Mouse (Mus musculus) CD8-positive naive resting alpha-beta T cell, adult 2 months (primary cell): ENCODE data around the gene Cbfa2t3.
"Not testable (repeated sequence)": the region's sequence is repeated elsewhere in the genome, so short reads cannot be mapped to it uniquely, and the experiment has no call there.

Source experiments
- DNase-seq, 2 experiments: peaks; one replicate each; pipeline ENCODE4 v3.0.0; 2022; ENCODE audit warnings: low read depth in 2 of 2, low spot score in 2 of 2

The Cbfa2t3 gene

GRCm38 (mm10) chr8:122640825-122641224, 58.1 kb downstream of the Cbfa2t3 start:
- DNase-seq = no peak

- DNase-seq = no peak
These were observed 59.2 kb downstream of the Cbfa2t3 start for GRCm38 (mm10) chr8:122639521-122640248.

GRCm38 (mm10) chr8:122638601-122639000, 60.3 kb downstream of the Cbfa2t3 start:
- no peak for DNase-seq

DNA sequence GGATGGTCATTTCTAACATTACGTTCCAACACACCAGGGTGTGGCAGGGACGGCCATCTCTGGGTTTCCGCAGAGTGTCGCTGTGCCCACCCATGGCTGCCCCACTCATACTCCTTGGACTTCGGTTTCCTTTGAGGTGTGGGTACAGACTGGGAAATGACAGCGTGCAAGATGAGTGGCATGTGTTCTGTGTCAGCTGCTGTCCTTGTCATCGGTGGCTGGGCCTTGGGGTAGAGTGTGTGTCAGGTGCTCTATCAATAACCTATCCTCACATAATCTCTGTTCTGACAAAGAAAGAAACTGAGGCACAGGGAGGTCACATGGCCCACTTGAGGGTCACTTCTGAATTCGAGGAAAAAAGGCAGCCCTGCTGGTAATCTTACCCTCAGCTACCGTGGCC, 61.7 kb downstream of the Cbfa2t3 start:
- no peak for DNase-seq

DNA sequence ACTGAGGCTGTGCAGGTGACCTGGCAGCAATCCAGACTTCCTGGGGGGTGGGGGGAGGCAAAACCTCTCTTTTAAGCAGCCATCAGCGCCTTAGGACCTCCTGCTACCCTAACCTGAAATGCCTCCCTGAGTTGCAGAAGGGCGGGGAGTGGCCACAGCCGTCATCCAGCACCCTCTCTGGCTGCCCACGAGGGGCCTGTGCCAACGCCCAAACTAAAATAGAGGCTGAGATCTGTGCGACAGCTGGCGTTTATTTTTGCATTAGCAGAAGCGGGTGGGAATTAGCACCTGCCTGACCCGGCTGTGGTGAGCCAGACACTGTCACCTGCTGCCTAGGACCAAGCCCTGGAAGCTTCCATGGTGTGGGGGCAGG, 62.1 kb downstream of the Cbfa2t3 start:
- no peak for DNase-seq

DNA sequence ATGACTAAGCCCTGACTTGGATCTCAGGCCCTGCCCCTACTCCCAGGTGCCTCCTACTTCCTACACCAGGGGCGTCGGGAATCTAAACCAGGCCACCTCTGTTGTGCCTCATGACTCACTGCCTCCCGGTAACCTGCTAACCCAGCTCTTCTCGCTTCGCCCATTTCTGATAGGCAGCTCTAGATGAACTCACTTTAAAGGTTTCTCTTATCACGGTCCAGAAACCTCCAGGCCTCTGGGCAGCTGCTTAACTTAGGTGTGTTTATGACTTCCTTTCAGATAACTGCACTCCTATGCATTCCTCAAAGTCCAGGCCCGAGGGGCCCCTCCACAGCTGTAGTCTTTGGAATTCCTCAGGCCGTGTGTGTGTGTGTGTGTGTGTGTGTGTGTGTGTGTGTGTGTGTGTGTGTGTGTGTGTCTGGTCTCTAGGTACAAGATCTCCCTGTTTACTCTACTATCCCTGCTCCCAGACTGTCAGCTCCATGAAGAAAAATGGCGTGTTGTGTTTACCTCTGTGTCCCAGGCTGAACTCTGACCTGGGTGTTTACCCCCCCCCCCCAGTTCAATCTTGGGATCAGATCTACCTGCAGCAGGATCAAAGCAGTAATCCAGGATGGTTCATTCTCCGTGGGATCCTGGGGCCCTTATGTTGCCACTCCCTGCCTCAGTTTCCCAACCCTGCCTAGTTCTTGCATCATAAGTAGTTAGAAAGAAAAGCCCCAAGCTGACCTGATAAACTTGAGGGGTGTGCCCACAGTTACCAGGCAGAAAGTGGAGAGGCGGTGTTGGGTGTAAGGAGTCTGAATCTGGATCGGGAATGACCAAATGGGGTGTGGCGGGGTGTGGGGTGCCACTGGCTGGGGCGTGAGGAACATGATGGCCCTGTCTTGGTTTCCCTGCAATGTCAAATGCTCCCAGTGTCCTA, 62.8 kb downstream of the Cbfa2t3 start:
- DNase-seq = no peak

DNA sequence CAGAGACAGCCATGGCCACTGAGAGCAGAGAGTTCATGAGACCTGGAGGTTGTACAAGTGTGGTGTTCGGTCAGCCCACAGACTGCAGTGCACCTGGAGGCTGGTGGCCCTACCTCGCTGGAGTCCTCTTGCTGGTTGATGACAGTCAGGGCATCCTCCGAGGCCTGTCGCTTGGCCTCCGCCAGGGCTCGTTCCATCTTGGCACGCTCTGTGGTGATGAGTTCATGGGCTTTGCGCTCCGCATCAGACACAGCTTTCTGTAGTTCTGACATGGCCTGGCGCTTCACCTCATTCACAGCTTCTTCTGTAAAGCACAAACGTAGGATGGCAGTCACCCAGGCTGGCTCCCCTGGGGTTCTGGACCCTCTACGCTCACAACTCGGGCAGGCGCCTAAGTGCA, 65.7 kb downstream of the Cbfa2t3 start:
- no peak for DNase-seq

GRCm38 (mm10) chr8:122632134-122632533, 66.8 kb downstream of the Cbfa2t3 start:
- not testable (repeated sequence) for DNase-seq

GRCm38 (mm10) chr8:122630696-122631095, 68.2 kb downstream of the Cbfa2t3 start:
- no peak for DNase-seq

GRCm38 (mm10) chr8:122629388-122629787, 69.5 kb downstream of the Cbfa2t3 start:
- no peak for DNase-seq

GRCm38 (mm10) chr8:122626896-122627295, 72.0 kb downstream of the Cbfa2t3 start:
- DNase-seq = no peak

DNA sequence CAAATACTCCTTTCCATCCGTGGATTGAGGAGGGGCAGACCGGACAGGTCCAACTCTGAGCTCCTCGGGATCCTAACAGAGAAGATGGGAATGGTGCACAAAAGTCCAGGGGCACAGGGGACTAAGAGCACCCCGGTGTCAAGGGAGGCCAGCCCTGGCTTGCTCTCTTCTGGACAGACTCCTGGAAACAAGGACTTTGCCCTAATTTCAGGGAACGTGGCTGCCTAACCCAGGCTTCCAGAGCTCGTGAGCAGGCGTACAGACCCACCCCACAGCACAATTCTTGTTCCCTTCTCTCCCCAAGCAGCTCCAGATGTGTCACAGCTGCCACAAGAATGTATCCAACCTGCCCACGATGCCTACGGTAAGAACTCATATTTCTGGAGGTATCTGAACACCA, 73.1 kb downstream of the Cbfa2t3 start:
- DNase-seq = no peak

GRCm38 (mm10) chr8:122624653-122625052, 74.3 kb downstream of the Cbfa2t3 start:
- DNase-seq = no peak

DNA sequence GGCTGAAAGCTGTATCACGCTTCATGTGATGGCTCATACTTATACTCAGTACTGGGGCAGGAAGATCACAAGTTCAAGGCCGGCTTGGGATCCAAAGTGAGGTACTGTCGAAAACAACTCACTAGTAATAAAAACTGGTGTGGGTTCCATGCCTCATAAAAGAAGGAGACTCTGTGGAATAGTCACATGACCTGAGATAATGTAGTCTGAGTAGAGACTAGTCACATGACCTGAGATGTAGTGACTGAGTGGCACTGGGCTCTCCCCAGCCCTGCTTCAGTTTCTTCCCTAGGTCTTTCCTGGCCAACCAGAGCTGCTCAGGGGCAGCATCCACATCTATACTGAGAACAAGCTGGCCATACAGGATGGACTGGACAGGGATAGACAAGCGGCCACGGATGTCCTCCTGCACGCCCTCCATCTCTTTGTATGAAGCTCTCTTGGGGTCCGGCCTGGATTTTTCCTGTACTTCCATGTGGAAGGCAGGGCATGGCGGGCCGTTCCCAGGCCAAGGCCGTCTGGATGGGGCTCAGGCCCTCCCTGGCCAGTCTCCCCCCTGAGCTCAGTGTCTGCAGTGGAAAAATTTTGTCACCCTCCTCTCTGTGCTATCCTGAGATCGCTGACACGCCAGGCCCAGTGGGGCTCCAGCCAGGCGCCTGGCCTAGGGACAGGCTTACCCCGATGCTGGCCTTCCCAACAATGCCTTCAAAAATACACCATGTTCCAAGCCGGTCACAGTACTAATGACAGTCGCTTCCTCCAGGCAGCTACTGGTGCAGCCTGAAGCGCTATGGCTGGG, 74.9 kb downstream of the Cbfa2t3 start:
- no peak for DNase-seq

DNA sequence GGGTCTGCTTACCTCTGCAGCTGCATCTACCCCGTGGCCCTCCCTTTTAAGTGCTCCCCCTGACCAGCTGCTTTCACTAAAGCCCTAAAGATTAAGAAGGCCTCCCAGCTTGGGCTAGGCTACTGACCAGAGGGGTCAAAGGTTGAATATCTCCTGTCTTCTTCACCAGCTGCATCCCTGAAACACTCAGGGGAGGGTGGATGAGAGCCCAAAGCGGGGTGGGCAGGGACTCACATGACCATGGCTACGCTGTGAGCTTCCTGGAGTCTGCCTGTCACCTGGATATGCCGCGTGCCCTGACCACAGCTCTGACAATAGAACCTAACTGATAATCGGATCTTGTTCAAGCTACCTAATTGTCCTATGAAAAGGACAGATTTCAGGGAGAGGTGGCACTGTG, 76.2 kb downstream of the Cbfa2t3 start, which contains the start of gene Pabpn1l:
Gene Pabpn1l (minus strand): TSS at position 13 of the 400 bp plus-strand sequence.
- no peak for DNase-seq

DNA sequence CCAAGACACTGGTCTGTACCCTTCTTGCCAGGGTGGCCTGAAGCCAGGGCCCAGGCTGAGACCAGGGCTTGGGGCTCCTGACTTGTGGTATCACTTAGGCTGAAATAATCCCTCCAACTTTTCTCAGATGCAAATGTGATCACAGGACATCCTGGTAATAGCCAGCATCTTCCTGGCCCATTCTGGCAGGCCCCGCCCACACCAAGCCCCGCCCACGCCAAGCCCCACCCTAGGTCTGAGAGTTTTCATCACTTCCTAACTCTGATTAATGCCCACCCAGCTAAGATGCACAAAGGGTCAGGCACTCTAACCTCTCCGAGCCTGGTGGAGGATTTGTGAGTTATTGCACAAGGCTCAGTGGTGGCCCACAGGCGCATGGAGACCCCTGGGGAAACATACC, 78.5 kb downstream of the Cbfa2t3 start:
- no peak for DNase-seq

DNA sequence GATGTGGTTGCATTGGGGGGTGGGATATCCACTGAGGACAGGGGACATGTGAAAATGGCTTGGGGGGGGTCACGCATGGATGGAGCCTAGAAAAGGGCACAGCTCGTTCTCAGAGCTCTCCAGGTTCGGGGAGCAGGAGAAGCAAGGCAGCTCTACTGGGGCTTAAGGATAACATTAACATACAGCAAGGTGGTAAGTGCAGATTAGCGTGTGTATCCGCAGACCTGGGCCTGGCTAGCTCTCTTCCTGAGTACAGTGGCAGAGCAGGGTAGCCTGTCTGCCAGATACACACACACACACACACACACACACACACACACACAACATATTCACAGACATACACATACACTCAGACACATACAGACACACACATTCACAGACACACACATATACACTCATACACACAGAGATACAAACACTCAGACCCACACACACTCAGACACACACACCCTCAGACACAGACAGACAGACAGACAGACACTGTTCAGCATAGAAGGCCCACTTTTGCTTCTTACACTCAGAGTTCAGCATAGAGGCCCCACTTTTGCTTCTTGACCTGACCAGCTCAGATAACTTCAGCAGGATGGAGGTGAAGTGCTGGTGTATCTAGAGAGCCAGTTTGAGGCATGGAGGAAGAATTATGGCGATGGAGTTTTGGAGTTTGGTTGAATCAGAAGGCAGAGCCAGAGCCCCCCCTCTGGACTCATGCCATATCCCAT, 80.1 kb downstream of the Cbfa2t3 start:
- DNase-seq = no peak

GRCm38 (mm10) chr8:122617947-122618546, 80.9 kb downstream of the Cbfa2t3 start:
- DNase-seq = peak; percentile 47 to 74

GRCm38 (mm10) chr8:122616181-122616905, 82.6 kb downstream of the Cbfa2t3 start:
- no peak for DNase-seq
